Comparison of ENCODE assay signal across 17 mouse cellular contexts in the genomic region with DNA sequence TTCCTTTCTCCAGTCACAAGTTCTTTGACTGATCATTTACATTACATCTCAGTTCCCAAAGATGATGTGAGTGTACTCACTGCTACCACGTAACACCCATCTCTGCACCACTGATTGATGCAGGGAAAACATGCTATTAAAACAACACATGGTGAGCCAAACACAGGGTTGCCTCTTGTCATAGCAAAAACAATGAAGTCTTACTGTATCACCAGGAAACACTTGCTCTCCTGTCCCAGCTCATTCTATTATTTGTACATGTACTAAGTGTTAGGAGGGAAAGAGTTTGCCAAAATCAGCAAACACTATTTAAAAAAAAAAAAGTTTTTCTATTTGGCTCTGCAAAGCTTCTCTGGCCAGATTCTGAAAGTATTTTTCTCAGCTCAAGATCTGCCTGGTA.
"Had no signal": no experiment of that assay in that cellular context is flagged by ENCODE, and none has a peak within 500 bp of the region (broad histone marks: within the 10 kb centered on the region; RNA-seq: fewer than 3 reads in every experiment).

No protein-coding gene starts in this region.

- H3K9ac ChIP-seq: lung, embryonic 15.5 days; midbrain, embryonic 13.5 days; midbrain, embryonic 15.5 days; neural tube, embryonic 12.5 days; stomach, embryonic 15.5 days had no signal

- H3K36me3 ChIP-seq: lung, embryonic 15.5 days; midbrain, embryonic 13.5 days; midbrain, embryonic 15.5 days; neural tube, embryonic 12.5 days; stomach, embryonic 15.5 days had no signal

- H3K9me3 ChIP-seq: lung, embryonic 15.5 days; megakaryocyte, embryonic 14.5 days; midbrain, embryonic 13.5 days; midbrain, embryonic 15.5 days; neural tube, embryonic 12.5 days; stomach, embryonic 15.5 days had no signal

- DNase-seq: lung, adult 2 months; lung, postnatal 14 days; lung, postnatal 36 days; right cerebral cortex, postnatal 14 days; thymus, adult 2 months; thymus, postnatal 25 days; thymus, postnatal 4 days had no signal

- H3K4me1 ChIP-seq: lung, embryonic 15.5 days; megakaryocyte, embryonic 14.5 days; midbrain, embryonic 13.5 days; midbrain, embryonic 15.5 days; neural tube, embryonic 12.5 days; stomach, embryonic 15.5 days had no signal

- H3K4me2 ChIP-seq: lung, embryonic 15.5 days; midbrain, embryonic 11.5 days; midbrain, embryonic 13.5 days; midbrain, embryonic 15.5 days; neural tube, embryonic 12.5 days; stomach, embryonic 15.5 days had no signal

- H3K4me3 ChIP-seq: lung, embryonic 15.5 days; megakaryocyte, embryonic 14.5 days; midbrain, embryonic 13.5 days; midbrain, embryonic 15.5 days; neural tube, embryonic 12.5 days; stomach, embryonic 15.5 days had no signal

- ATAC-seq: lung, postnatal 0 days; midbrain, embryonic 13.5 days; midbrain, embryonic 15.5 days had no signal

- H3K27me3 ChIP-seq: lung, embryonic 15.5 days; megakaryocyte, embryonic 14.5 days; midbrain, embryonic 13.5 days; midbrain, embryonic 15.5 days; neural tube, embryonic 12.5 days; stomach, embryonic 15.5 days had no signal

- H3K27ac ChIP-seq: lung, embryonic 15.5 days; macrophage; midbrain, embryonic 13.5 days; midbrain, embryonic 15.5 days; neural tube, embryonic 12.5 days; stomach, embryonic 15.5 days; stomach, postnatal 0 days had no signal
